Mouse (Mus musculus) embryonic facial prominence, embryonic 13.5 days (tissue): ENCODE measurements at regions not wholly inside any gene's neighbourhood (a gene's known extent, or its start where the extent isn't known, plus 50 kb on each side); places are given as distances from the start of the nearest gene placed in this dataset.
A peak's percentile ranks its signal among the peaks of the same experiment; 100 is the strongest.
"Not testable (repeated sequence)": the region's sequence is repeated elsewhere in the genome, so short reads cannot be mapped to it uniquely, and the experiment has no call there.

Source experiments
- ATAC-seq: fragments of 200-750 bp; cut with Nextera tagmentation; 2 replicates; pipeline ENCODE4 v1.8.0; 2017; ENCODE audit warnings: low read depth; ENCODE audit not compliant: insufficient number of reproducible peaks, insufficient read depth, low FRiP score, low TSS enrichment
- H3K27ac ChIP-seq: fragments of 300-500 bp; sonication (generic); 2 replicates; pipeline ENCODE4 v1.5.1; 2015; ENCODE audit warnings: moderate library complexity, mild to moderate bottlenecking, inconsistent platforms
- H3K27me3 ChIP-seq: fragments of 300-500 bp; sonication (generic); 2 replicates; pipeline ENCODE4 v1.6.1; 2015; ENCODE audit warnings: mild to moderate bottlenecking, inconsistent platforms
- H3K36me3 ChIP-seq: fragments of 300-500 bp; sonication (generic); 2 replicates; pipeline ENCODE4 v1.6.1; 2015; ENCODE audit warnings: mild to moderate bottlenecking, inconsistent platforms
- H3K4me1 ChIP-seq: fragments of 300-500 bp; sonication (generic); 2 replicates; pipeline ENCODE4 v1.6.1; 2015; ENCODE audit warnings: inconsistent platforms
- H3K4me2 ChIP-seq: fragments of 300-500 bp; sonication (generic); 2 replicates; pipeline ENCODE4 v1.6.1; 2015; ENCODE audit warnings: moderate library complexity, mild to moderate bottlenecking, inconsistent platforms
- H3K4me3 ChIP-seq: fragments of 300-500 bp; sonication (generic); 2 replicates; pipeline ENCODE4 v1.5.1; 2015; ENCODE audit warnings: mild to moderate bottlenecking, inconsistent platforms
- H3K9ac ChIP-seq: fragments of 300-500 bp; sonication (generic); 2 replicates; pipeline ENCODE4 v1.6.1; 2015; ENCODE audit warnings: mild to moderate bottlenecking, inconsistent platforms
- H3K9me3 ChIP-seq: fragments of 300-500 bp; sonication (generic); 2 replicates; pipeline ENCODE4 v1.6.1; 2016; ENCODE audit warnings: inconsistent platforms
- WGBS: fragments of 180-500 bp; shearing (Covaris S2); methylation state at CpG from one replicate; pipeline ENCODE4 v1.1.7; 2015; ENCODE audit warnings: mixed read lengths; 5-methylcytosine and 5-hydroxymethylcytosine counted together

- Histone ChIP-seq H3K9me3 (no peaks in the 10 kb centered on the region), H3K4me1 (no peaks in the 10 kb centered on the region), H3K27me3 (no peaks in the 10 kb centered on the region), H3K36me3 (no peaks in the 10 kb centered on the region), H3K27ac (no peak overlapping the region), H3K9ac (no peak overlapping the region), H3K4me2 (no peak overlapping the region), H3K4me3 (no peak overlapping the region)
- WGBS = 71% methylated on average over 3 of the region's 3 CpGs
- ATAC-seq = no peak
These were observed 1478.4 kb upstream of the Gm7489 start for GRCm38 (mm10) chr15:52406156-52406885.

- ATAC-seq = no peak
- 31% methylated on average over 18 of the region's 18 CpGs for WGBS
- peak overlapping the region; percentile 72 for H3K27ac ChIP-seq
These were observed 1471.6 kb upstream of the Gm7489 start for GRCm38 (mm10) chr15:52412869-52413771.

GRCm38 (mm10) chr15:52425976-52426375 lies 1458.7 kb upstream of the Gm7489 start:
- H3K9me3 ChIP-seq = no peaks in the 10 kb centered on the region
- H3K27ac ChIP-seq = no peak overlapping the region
- no peak overlapping the region for H3K4me2 ChIP-seq
- H3K36me3 ChIP-seq = no peaks in the 10 kb centered on the region
- no peak overlapping the region for H3K9ac ChIP-seq
- H3K27me3 ChIP-seq = no peaks in the 10 kb centered on the region
- H3K4me1 ChIP-seq = no peaks in the 10 kb centered on the region
- no peak overlapping the region for H3K4me3 ChIP-seq
- no peak for ATAC-seq

More at GRCm38 (mm10) chr15:52412869-52413771, 1471.6 kb upstream of the Gm7489 start:
- H3K9ac ChIP-seq = no peak overlapping the region
- no peaks in the 10 kb centered on the region for H3K36me3 ChIP-seq
- H3K4me3 ChIP-seq = 0 out of 2 replicates have a peak overlapping the region, but pooled peaks have one; percentile 0
- H3K4me2 ChIP-seq = peak overlapping the region; percentile 40
- no peaks in the 10 kb centered on the region for H3K9me3 ChIP-seq
- H3K4me1 ChIP-seq = peaks cover 15% of the 10 kb centered on the region
- H3K27me3 ChIP-seq = no peaks in the 10 kb centered on the region

GRCm38 (mm10) chr15:52430491-52431158 lies 1454.1 kb upstream of the Gm7489 start:
- no peaks in the 10 kb centered on the region for H3K4me1 ChIP-seq
- H3K36me3 ChIP-seq = no peaks in the 10 kb centered on the region
- H3K27me3 ChIP-seq = no peaks in the 10 kb centered on the region
- ATAC-seq = no peak
- 77% methylated on average over 6 of the region's 6 CpGs for WGBS
- no peak overlapping the region for H3K4me3 ChIP-seq
- H3K9ac ChIP-seq = no peak overlapping the region
- H3K4me2 ChIP-seq = no peak overlapping the region
- no peak overlapping the region for H3K27ac ChIP-seq
- no peaks in the 10 kb centered on the region for H3K9me3 ChIP-seq

- H3K4me2 ChIP-seq = no peak overlapping the region
- no peaks in the 10 kb centered on the region for H3K9me3 ChIP-seq
- no peak overlapping the region for H3K9ac ChIP-seq
- no peaks in the 10 kb centered on the region for H3K36me3 ChIP-seq
- no peak overlapping the region for H3K27ac ChIP-seq
- H3K4me3 ChIP-seq = no peak overlapping the region
- no peaks in the 10 kb centered on the region for H3K4me1 ChIP-seq
- no peaks in the 10 kb centered on the region for H3K27me3 ChIP-seq
- 82% methylated on average over 2 of the region's 2 CpGs for WGBS
- ATAC-seq = no peak
These were observed 1451.1 kb upstream of the Gm7489 start for GRCm38 (mm10) chr15:52433639-52434038.

GRCm38 (mm10) chr15:52438403-52438802 lies 1446.3 kb upstream of the Gm7489 start:
- no peak overlapping the region for H3K4me2 ChIP-seq
- no peaks in the 10 kb centered on the region for H3K9me3 ChIP-seq
- WGBS = 85% methylated on average over 1 of the region's 1 CpGs
- H3K36me3 ChIP-seq = no peaks in the 10 kb centered on the region
- ATAC-seq = no peak
- no peaks in the 10 kb centered on the region for H3K4me1 ChIP-seq
- H3K27me3 ChIP-seq = no peaks in the 10 kb centered on the region
- H3K27ac ChIP-seq = no peak overlapping the region
- no peak overlapping the region for H3K9ac ChIP-seq
- no peak overlapping the region for H3K4me3 ChIP-seq

- WGBS = 1% methylated on average over 3 of the region's 3 CpGs
- H3K27ac ChIP-seq = no peak overlapping the region
- no peaks in the 10 kb centered on the region for H3K9me3 ChIP-seq
- no peak overlapping the region for H3K4me2 ChIP-seq
- no peaks in the 10 kb centered on the region for H3K27me3 ChIP-seq
- H3K4me1 ChIP-seq = peaks cover 3% of the 10 kb centered on the region; the same call in 1 of the 2 replicates
- ATAC-seq = peak; percentile 20; the same call in 1 of the 2 replicates
- no peaks in the 10 kb centered on the region for H3K36me3 ChIP-seq
- H3K4me3 ChIP-seq = no peak overlapping the region
- no peak overlapping the region for H3K9ac ChIP-seq
These were observed 1425.9 kb upstream of the Gm7489 start for GRCm38 (mm10) chr15:52458782-52459181.

GRCm38 (mm10) chr15:52459315-52459714 lies 1425.4 kb upstream of the Gm7489 start:
- H3K36me3 ChIP-seq = no peaks in the 10 kb centered on the region
- no peak overlapping the region for H3K4me3 ChIP-seq
- no peak for ATAC-seq
- no peak overlapping the region for H3K27ac ChIP-seq
- no peak overlapping the region for H3K9ac ChIP-seq
- peaks cover 6% of the 10 kb centered on the region; the same call in 1 of the 2 replicates for H3K4me1 ChIP-seq
- no peaks in the 10 kb centered on the region for H3K27me3 ChIP-seq
- no peak overlapping the region for H3K4me2 ChIP-seq
- no peaks in the 10 kb centered on the region for H3K9me3 ChIP-seq
- WGBS = 46% methylated on average over 1 of the region's 1 CpGs

- Histone ChIP-seq H3K4me2 (peak overlapping the region; percentile 16; the same call in 1 of the 2 replicates), H3K36me3 (no peaks in the 10 kb centered on the region), H3K27ac (no peak overlapping the region), H3K9ac (no peak overlapping the region), H3K4me1 (peaks cover 9% of the 10 kb centered on the region; the same call in 1 of the 2 replicates), H3K9me3 (no peaks in the 10 kb centered on the region), H3K4me3 (no peak overlapping the region), H3K27me3 (no peaks in the 10 kb centered on the region)
- 8% methylated on average over 8 of the region's 8 CpGs for WGBS
- ATAC-seq = no peak
These were observed 1420.2 kb upstream of the Gm7489 start for GRCm38 (mm10) chr15:52464226-52465138.

GRCm38 (mm10) chr15:52478124-52478523 lies 1406.6 kb upstream of the Gm7489 start:
- H3K27me3 ChIP-seq, H3K27ac ChIP-seq, H3K36me3 ChIP-seq, H3K4me3 ChIP-seq, ATAC-seq, H3K9ac ChIP-seq, H3K4me1 ChIP-seq, H3K4me2 ChIP-seq, H3K9me3 ChIP-seq: not testable (repeated sequence)
- 92% methylated on average over 17 of the region's 20 CpGs for WGBS

- no peak overlapping the region for H3K4me3 ChIP-seq
- no peak for ATAC-seq
- no peaks in the 10 kb centered on the region for H3K9me3 ChIP-seq
- H3K27me3 ChIP-seq = no peaks in the 10 kb centered on the region
- no peak overlapping the region for H3K9ac ChIP-seq
- no peaks in the 10 kb centered on the region for H3K36me3 ChIP-seq
- H3K4me1 ChIP-seq = 0 out of 2 replicates have a peak, but pooled peaks cover 2% of the 10 kb centered on the region
- WGBS = 62% methylated on average over 3 of the region's 3 CpGs
- H3K4me2 ChIP-seq = no peak overlapping the region
- H3K27ac ChIP-seq = no peak overlapping the region
These were observed 1403.9 kb upstream of the Gm7489 start for GRCm38 (mm10) chr15:52480834-52481233.
